Mouse (Mus musculus): ENCODE data around the gene Fank1.
"Not testable (repeated sequence)": the region's sequence is repeated elsewhere in the genome, so short reads cannot be mapped to it uniquely, and the experiment has no call there.

The Fank1 gene

DNA sequence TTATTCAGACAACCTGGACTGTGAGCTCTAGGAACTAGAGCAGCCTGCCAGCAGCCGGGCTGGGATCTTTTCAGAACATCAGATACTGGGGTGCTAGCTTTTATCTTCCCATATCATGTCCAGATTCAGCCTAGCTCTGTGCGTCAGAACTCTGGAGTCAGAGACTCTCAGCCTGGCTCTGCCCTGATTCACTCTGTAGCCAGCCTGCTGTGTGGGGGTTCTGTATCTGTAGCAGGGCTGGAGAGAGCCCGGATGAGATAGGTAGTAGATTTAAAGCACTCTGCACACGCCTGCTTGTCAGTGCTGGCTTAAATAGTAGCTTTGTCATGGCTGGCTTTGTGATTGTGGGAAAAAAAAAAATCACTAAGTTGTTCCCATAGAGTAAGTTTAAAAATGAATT is 51.9 kb downstream of the Fank1 start:
- no peak for DNase-seq (ENCODE audit: low spot score in 2 of 2)

DNA sequence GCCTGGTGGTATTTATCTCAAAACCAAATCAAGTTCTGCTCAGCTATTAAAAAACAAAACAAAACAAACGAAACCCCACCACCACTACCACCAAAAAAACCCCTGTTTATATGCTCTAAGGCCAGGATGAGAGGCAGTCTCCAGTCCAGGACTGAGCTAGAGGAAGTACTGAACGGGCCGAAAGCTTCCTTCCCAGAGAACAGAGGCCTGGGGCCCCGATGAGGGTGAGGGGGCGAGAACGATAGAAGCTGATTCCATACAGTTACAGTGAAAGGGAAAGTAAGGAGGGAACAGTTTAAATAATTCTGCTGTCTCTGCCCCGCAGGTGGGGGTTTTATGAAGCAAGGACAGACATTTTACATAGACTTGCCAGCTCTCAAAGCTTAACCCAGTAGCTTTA is 52.9 kb downstream of the Fank1 start:
- no peak for DNase-seq (ENCODE audit: low spot score in 2 of 2)

- DNase-seq (ENCODE audit: low spot score in 2 of 2): no peak
These were observed 62.9 kb downstream of the Fank1 start for GRCm38 (mm10) chr7:133839546-133839945.

DNA sequence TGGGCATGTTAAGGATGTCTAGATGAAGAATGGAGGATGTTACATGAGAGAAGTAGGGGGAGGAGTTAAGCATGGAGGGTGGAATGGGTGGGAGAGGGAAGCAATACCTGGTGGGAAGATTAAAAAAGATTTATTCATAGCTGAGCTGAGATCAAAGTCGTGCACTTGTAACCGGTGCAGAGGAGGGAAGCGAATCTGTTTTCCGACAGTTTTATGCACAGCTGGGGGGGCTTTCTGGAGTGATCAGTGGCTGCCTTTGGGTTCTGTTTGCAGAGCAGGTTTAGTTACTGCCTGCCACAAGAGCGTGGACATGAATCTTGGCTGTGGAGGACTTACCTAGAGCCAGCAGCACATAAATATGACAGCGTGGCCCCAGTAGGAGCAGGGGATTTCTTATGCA is 65.4 kb downstream of the Fank1 start:
- DNase-seq (ENCODE audit: low spot score in 2 of 2): no peak

DNA sequence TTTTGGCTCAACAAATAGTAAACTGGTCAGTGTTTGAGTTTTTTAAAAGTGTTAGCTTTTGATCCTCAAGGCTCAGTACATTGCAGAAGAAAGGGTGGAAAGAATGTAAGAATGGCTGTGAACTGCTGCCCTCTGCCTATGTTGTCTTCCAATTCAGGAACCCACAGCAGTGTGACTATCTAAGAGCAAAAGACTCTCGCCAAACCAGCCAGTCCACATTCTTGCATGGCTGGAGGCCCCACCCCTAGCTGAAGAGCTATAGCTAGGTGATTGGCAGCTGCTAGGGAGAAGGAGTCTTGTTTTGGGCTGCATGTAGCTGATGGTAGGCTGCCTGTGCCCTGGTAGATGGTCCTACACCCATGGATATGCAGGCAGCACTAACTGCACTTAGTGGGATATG is 70.5 kb downstream of the Fank1 start:
- no peak for DNase-seq (ENCODE audit: low spot score in 2 of 2)

DNA sequence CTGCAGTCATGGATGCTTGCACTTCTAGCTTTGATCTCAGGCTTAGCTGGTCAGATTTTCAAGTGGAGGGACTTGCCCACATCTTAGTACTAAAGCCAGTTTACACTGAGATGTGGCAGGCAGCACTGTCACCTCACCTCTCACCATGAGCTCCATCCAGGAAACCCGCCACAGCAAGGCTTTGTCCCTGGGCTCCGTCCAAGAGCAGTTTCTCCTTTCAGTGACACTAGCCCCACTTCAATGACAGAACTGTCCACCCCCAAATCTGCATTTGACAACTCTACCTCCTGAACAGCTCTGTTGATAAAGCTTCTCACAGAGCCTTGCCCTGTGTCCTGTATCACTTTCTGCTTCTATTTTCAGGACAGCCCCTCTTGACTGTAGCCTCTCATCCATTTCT is 71.5 kb downstream of the Fank1 start:
- no peak for DNase-seq (ENCODE audit: low spot score in 2 of 2)

GRCm38 (mm10) chr7:133850735-133851134 is 74.1 kb downstream of the Fank1 start:
- no peak for DNase-seq (ENCODE audit: low spot score in 2 of 2)

- DNase-seq (ENCODE audit: low spot score in 2 of 2): peak; percentile 14 to 54
These were observed 79.6 kb downstream of the Fank1 start for GRCm38 (mm10) chr7:133856278-133856677.

DNA sequence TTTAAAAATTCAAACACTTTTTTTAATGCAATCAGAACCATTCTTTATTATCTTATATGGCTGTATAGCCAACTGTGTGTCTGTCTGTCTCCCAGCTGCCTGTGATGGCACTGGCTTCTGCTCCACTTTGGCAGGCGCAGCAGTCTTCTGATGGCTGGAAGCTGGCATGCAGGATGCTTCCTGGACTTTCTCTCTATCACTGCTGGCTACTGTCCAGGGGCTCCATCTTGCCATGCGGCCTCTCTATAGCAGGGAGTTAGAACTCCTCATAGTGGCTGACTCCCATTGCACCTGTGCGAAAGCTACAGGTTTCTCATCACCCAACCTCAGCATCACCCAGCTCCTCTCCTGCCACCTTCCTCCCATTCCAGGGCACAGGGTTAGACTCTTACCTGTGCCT is 81.8 kb downstream of the Fank1 start:
- DNase-seq (ENCODE audit: low spot score in 2 of 2): no peak

DNA sequence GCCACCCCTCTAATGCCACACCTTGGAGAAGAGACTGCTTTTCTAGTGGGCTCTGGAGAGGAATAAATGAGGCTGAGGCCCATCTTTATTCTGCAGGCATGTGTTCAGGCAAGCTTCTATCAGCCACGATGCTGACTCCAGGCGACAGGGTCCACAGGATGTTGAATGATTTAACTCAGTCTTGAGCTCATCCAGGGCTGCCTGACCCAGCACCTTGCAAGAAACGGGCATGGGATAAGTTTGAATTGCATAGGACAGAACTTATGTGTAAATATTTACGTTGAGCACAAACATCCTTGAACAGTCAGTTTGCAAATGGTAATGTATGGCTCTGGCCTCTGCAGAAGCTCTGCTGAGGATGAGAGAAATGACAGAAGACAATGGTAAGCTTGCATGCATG is 82.9 kb downstream of the Fank1 start:
- no peak for DNase-seq (ENCODE audit: low spot score in 2 of 2)

- DNase-seq (ENCODE audit: low spot score in 2 of 2): no peak
These were observed 85.6 kb downstream of the Fank1 start for GRCm38 (mm10) chr7:133862233-133862632.

GRCm38 (mm10) chr7:133862723-133863122 is 86.1 kb downstream of the Fank1 start:
- DNase-seq (ENCODE audit: low spot score in 2 of 2): no peak

GRCm38 (mm10) chr7:133863151-133863550 is 86.5 kb downstream of the Fank1 start:
- DNase-seq (ENCODE audit: low spot score in 2 of 2): no peak

DNA sequence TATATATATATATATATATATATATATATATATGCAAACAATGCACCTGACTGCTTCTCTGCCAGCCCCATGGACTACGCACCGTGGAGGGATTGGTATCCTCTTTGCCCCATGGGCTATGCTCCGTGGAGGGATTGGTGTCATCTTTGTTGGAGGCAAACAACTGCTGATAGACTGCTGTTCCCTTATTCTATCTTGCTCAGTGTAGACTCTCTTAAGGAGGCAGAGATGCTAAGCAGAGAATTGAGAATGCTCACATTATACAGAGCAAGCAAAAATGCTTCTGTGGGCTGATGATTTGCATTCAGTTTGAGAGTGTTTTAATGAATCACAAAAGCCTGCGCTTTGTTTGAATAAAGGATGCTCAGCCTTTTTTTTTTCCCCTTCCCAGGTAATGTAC is 87.0 kb downstream of the Fank1 start:
- DNase-seq (ENCODE audit: low spot score in 2 of 2): no peak

GRCm38 (mm10) chr7:133870265-133870664 is 93.6 kb downstream of the Fank1 start:
- DNase-seq (ENCODE audit: low spot score in 2 of 2): no peak

DNA sequence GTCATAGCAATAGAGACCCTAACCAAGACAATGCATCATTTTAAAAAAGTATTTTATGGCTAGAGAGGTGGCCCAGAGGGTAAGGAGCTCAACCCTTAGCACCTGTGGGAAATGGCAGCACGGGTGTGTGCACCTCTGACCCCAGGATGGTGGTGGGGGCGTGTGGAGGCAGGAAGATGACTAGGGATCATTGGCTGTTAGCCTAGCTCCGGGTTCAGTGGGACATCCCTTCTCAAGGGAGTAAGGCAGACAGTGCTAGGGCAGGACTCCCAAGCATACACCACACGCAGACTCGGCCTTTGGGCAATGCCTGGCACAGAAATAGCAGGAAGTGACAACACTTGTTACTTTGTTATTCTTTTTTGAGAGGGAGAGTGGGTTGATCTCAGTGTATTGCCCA is 96.0 kb downstream of the Fank1 start:
- no peak for DNase-seq (ENCODE audit: low spot score in 2 of 2)

DNA sequence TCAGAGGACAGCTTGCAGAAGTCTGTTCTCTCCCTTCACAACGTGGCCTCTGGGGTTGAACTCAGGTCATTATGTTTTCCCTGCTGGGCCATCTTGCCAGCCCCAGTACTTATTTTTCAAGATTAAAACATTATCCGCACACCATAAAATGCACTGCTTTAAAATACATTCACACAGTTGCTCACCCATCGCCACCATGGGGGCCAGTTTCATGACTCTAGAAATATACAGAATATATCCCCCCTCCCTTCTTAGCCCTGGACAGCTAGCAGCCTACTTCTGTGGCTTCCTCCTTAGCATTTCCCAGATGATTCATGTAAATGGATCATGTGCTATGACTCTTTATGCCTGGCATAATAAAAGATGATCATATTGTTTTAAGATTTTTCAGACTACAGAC is 99.5 kb downstream of the Fank1 start:
- no peak for DNase-seq (ENCODE audit: low spot score in 2 of 2)

GRCm38 (mm10) chr7:133876646-133877342 is 100.1 kb downstream of the Fank1 start:
- no peak for DNase-seq (ENCODE audit: low spot score in 2 of 2)

DNA sequence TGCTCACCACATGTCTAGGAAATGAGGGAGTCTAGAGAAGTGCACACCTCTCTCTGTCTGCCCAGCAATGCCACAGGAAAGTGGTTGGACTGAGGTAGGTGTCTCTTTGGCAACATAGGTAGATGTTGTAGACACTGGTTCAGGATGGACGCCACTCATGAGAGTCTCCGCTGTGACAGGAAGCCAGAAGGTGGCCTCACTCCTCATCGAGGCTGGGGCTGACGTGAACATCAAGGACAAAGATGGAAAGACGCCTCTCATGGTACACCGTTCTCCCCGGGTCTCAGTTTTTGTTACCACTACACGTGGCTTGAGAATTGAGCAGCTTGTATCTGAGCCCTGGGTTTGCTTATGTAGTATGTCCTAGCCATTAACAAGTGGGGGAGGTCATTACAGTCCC is 103.1 kb downstream of the Fank1 start:
- no peak for DNase-seq (ENCODE audit: low spot score in 2 of 2)

- not testable (repeated sequence) for DNase-seq (ENCODE audit: low spot score in 2 of 2)
These were observed 108.2 kb downstream of the Fank1 start for GRCm38 (mm10) chr7:133884759-133885431.

- no peak for DNase-seq (ENCODE audit: low spot score in 2 of 2)
These were observed 112.6 kb downstream of the Fank1 start for GRCm38 (mm10) chr7:133888926-133889920.

DNA sequence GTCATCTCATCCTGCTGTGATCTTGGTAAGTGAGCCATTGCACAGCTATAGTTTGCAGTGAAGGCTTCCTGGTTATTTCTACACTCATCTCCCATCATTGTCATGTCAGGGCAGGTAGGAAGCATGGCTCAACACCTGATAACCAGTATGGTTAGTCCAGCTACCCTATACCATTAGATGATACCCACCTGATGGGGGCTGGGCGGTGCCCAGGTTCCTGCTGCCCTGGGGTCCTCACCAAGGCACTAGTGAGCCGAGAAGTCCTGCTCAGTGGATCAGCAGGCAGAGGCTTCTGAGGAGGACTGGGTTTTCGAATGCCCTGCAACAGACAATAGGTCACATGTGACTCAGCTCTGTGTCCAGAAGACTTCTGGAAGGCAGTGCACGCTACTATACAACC is 113.3 kb downstream of the Fank1 start:
- no peak for DNase-seq (ENCODE audit: low spot score in 2 of 2)

Measured in spleen, postnatal 10 days (tissue).